Mouse (Mus musculus) stomach, embryonic 14.5 days (tissue): Measurements from ENCODE around the gene Sugp1. TPM values are rescaled to one million over a fixed set of nuclear protein-coding genes. Genes with fewer than 3 reads are reported as not detected.
A peak's percentile ranks its signal among the peaks of the same experiment; 100 is the strongest.
"Not testable (repeated sequence)": the region's sequence is repeated elsewhere in the genome, so short reads cannot be mapped to it uniquely, and the experiment has no call there.

Source experiments
- ATAC-seq: fragments of 200-750 bp; cut with Nextera tagmentation; 2 replicates; pipeline ENCODE4 v1.8.0; 2017; ENCODE audit warnings: low read depth, moderate TSS enrichment; ENCODE audit not compliant: insufficient number of reproducible peaks, insufficient read depth, low FRiP score
- H3K27ac ChIP-seq: fragments of 300-500 bp; sonication (generic); 2 replicates; pipeline ENCODE4 v1.5.1; 2014; ENCODE audit warnings: mild to moderate bottlenecking, low read length, moderate library complexity, mixed read lengths
- H3K27me3 ChIP-seq: fragments of 300-500 bp; sonication (generic); 2 replicates; pipeline ENCODE4 v1.6.1; 2014; ENCODE audit warnings: low read length, control low read depth, mixed read lengths; ENCODE audit not compliant: control insufficient read depth, insufficient read depth
- H3K36me3 ChIP-seq: fragments of 300-500 bp; sonication (generic); 2 replicates; pipeline ENCODE4 v1.6.1; 2014; ENCODE audit warnings: mild to moderate bottlenecking, control low read depth, low read length, moderate library complexity, mixed read lengths; ENCODE audit not compliant: control insufficient read depth, insufficient read depth
- H3K4me1 ChIP-seq: fragments of 300-500 bp; sonication (generic); 2 replicates; pipeline ENCODE4 v1.6.1; 2014; ENCODE audit warnings: low read length, control low read depth, mixed read lengths; ENCODE audit not compliant: control insufficient read depth, insufficient read depth
- H3K4me2 ChIP-seq: fragments of 300-500 bp; sonication (generic); replicated peaks from 2 replicates; pipeline ENCODE4 v1.6.1; 2014; ENCODE audit warnings: low read depth, low read length, control low read depth
- H3K4me3 ChIP-seq: fragments of 300-500 bp; sonication (generic); 2 replicates; pipeline ENCODE4 v1.5.1; 2014; ENCODE audit warnings: low read depth, low read length, control low read depth
- H3K9ac ChIP-seq: fragments of 300-500 bp; sonication (generic); replicated peaks from 2 replicates; pipeline ENCODE4 v1.6.1; 2014; ENCODE audit warnings: low read depth, mild to moderate bottlenecking, control low read depth, low read length, moderate library complexity, mixed read lengths
- H3K9me3 ChIP-seq: fragments of 300-500 bp; sonication (generic); 2 replicates; pipeline ENCODE4 v1.6.1; 2016; ENCODE audit warnings: low read depth, low read length, control low read depth; ENCODE audit not compliant: control insufficient read depth
- WGBS: fragments of 180-500 bp; shearing (Covaris S2); extraction: QIAGEN DNeasy Blood & Tissue Kit; methylation state at CpG from one replicate; pipeline ENCODE4 v1.1.7; 2014; 5-methylcytosine and 5-hydroxymethylcytosine counted together
- polyA plus RNA-seq: library from polyadenylated mRNA; unstranded; fragments of >200 nt; fragmentation: Nextera tagmentation; extraction: Ambion mirVana; gene quantifications from 2 replicates; pipeline ENCODE4 v1.2.1, GENCODE M21; 2014

Sugp1 gene
- polyA plus RNA-seq, 1 experiment from 2014 or later: 40.1 TPM

DNA sequence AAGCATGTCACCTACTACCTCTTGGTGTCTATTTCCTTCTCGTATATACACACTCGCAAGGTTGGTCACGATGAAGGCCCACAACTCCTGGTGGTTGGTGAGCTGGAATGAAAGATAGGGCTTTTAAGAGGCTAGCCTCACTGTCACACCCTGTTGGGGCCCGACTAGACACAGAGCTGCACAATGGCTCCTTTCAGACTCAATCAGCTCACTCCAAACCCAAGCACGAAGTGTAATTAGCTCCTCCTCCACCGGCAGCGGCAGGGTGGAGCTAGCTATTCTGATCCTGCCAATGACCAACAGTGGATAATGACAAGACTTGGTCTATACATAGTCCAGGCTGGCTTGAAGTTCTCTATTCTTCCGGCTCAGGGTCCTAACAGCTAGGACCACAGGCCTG is 19.0 kb upstream of the Sugp1 start:
- H3K9ac ChIP-seq: no peak overlapping the region
- no peak overlapping the region for H3K4me3 ChIP-seq
- 80% methylated on average over 8 of the region's 8 CpGs for WGBS
- H3K4me2 ChIP-seq: no peak overlapping the region
- H3K36me3 ChIP-seq: peaks cover 94% of the 10 kb centered on the region
- no peak for ATAC-seq
- H3K27ac ChIP-seq: no peak overlapping the region
- H3K4me1 ChIP-seq: no peaks in the 10 kb centered on the region
- H3K9me3 ChIP-seq: no peaks in the 10 kb centered on the region
- H3K27me3 ChIP-seq: no peaks in the 10 kb centered on the region

- Histone ChIP-seq H3K4me2 (no peak overlapping the region), H3K4me3 (no peak overlapping the region), H3K36me3 (peaks cover 95% of the 10 kb centered on the region), H3K4me1 (no peaks in the 10 kb centered on the region), H3K9ac (no peak overlapping the region), H3K27ac (no peak overlapping the region), H3K9me3 (no peaks in the 10 kb centered on the region), H3K27me3 (no peaks in the 10 kb centered on the region)
- ATAC-seq: no peak
- 96% methylated on average over 2 of the region's 2 CpGs for WGBS
Measured at GRCm38 (mm10) chr8:70026151-70026550, 16.5 kb upstream of the Sugp1 start.

GRCm38 (mm10) chr8:70030255-70030654 is 12.4 kb upstream of the Sugp1 start:
- no peaks in the 10 kb centered on the region for H3K27me3 ChIP-seq
- peaks cover 62% of the 10 kb centered on the region for H3K36me3 ChIP-seq
- no peak overlapping the region for H3K27ac ChIP-seq
- ATAC-seq: no peak
- WGBS: 100% methylated on average over 1 of the region's 1 CpGs
- H3K4me3 ChIP-seq: no peak overlapping the region
- H3K9me3 ChIP-seq: no peaks in the 10 kb centered on the region
- no peak overlapping the region for H3K4me2 ChIP-seq
- H3K9ac ChIP-seq: no peak overlapping the region
- H3K4me1 ChIP-seq: no peaks in the 10 kb centered on the region

GRCm38 (mm10) chr8:70037994-70038393 is 4.6 kb upstream of the Sugp1 start:
- no peaks in the 10 kb centered on the region for H3K27me3 ChIP-seq
- H3K4me3 ChIP-seq: no peak overlapping the region
- no peak overlapping the region for H3K27ac ChIP-seq
- H3K4me1 ChIP-seq: peaks cover 11% of the 10 kb centered on the region
- H3K9ac ChIP-seq: no peak overlapping the region
- no peak overlapping the region for H3K4me2 ChIP-seq
- no peaks in the 10 kb centered on the region for H3K9me3 ChIP-seq
- H3K36me3 ChIP-seq: peaks cover 3% of the 10 kb centered on the region; the same call in 1 of the 2 replicates
- no peak for ATAC-seq
- WGBS: 81% methylated on average over 1 of the region's 1 CpGs

DNA sequence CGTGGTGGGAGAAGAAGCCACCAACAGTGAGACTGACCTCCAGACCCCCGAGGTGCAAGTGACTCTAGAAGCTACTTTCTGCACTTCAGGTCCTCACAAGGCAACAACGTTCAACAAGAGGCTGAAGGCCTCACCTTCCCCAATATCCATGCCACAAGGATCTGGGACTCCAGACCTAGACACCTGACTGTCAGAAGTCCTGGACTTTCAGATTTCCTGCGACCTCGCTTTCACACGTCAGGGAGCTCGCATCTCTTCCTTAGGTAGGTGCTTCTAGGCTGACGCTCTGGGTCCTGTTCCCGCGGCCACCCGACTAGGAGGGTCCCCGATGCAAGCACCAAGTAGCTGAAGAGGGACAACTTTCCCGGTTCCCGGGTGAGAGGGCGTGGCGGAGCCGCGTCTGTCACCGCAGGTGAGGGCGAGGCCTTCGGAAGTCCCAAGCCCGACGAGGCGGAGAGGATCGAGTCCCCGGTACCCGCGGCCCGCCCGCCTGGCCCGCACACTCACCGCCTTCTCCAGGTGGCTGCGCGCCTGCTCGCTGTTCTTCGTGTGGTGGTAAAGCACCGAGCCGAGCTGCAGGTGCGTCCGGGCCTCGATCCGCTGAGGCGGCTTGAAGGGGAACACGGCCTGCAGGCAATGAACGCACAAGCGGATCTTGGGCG is 597 bp upstream of the Sugp1 start:
- peak; percentile 24; the same call in 1 of the 2 replicates for ATAC-seq
- Histone ChIP-seq H3K9ac (peak overlapping the region; percentile 88), H3K36me3 (no peaks in the 10 kb centered on the region), H3K27ac (no peak overlapping the region), H3K4me3 (peak overlapping the region; percentile 98), H3K4me2 (peak overlapping the region; percentile 96), H3K27me3 (no peaks in the 10 kb centered on the region), H3K9me3 (no peaks in the 10 kb centered on the region), H3K4me1 (peaks cover 19% of the 10 kb centered on the region)
- WGBS: 1% methylated on average over 47 of the region's 47 CpGs

DNA sequence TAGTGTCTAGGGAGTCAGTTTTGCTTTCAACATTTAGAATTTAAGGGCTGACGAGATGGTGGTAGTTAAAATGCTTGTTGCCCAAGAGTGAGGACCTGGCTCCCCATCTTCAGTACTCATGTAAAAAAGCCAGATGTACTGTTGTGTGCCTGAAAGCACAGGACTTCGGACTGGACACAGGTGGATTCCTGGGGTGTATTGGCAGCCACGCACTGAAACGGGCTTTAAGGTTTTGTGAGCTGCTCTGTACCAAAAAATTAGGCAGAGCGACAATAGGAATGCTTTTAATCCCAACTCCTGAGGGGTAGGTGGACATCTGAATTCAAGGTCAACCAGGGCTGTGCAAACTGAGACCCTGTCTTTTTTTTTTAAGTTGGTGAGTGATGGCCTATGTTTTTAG is 1.4 kb downstream of the Sugp1 start:
- peaks cover 19% of the 10 kb centered on the region for H3K4me1 ChIP-seq

GRCm38 (mm10) chr8:70049662-70050061 is 7.0 kb downstream of the Sugp1 start:
- no peaks in the 10 kb centered on the region for H3K9me3 ChIP-seq
- H3K4me1 ChIP-seq: no peaks in the 10 kb centered on the region
- H3K4me3 ChIP-seq: no peak overlapping the region
- H3K9ac ChIP-seq: no peak overlapping the region
- no peak overlapping the region for H3K27ac ChIP-seq
- peaks cover 40% of the 10 kb centered on the region for H3K36me3 ChIP-seq
- H3K27me3 ChIP-seq: no peaks in the 10 kb centered on the region
- ATAC-seq: no peak
- H3K4me2 ChIP-seq: no peak overlapping the region

More for the DNA sequence above, 1.4 kb downstream of the Sugp1 start:
- H3K27me3 ChIP-seq: no peaks in the 10 kb centered on the region
- no peaks in the 10 kb centered on the region for H3K9me3 ChIP-seq
- H3K27ac ChIP-seq: no peak overlapping the region
- WGBS: 83% methylated on average over 5 of the region's 5 CpGs
- H3K4me2 ChIP-seq: peak overlapping the region; percentile 81
- H3K9ac ChIP-seq: 0 out of 2 replicates have a peak overlapping the region, but pooled peaks have one; percentile 88
- ATAC-seq: no peak
- no peak overlapping the region; the same call in 1 of the 2 replicates for H3K4me3 ChIP-seq
- H3K36me3 ChIP-seq: peaks cover 9% of the 10 kb centered on the region; the same call in 1 of the 2 replicates

GRCm38 (mm10) chr8:70050434-70050833 is 7.8 kb downstream of the Sugp1 start:
- H3K4me2 ChIP-seq, H3K9ac ChIP-seq, H3K27ac ChIP-seq, H3K9me3 ChIP-seq, ATAC-seq, H3K27me3 ChIP-seq, H3K4me1 ChIP-seq, H3K4me3 ChIP-seq: not testable (repeated sequence)
- WGBS: 97% methylated on average over 5 of the region's 5 CpGs
- H3K36me3 ChIP-seq: peaks cover 47% of the 10 kb centered on the region

GRCm38 (mm10) chr8:70057721-70058120 is 15.1 kb downstream of the Sugp1 start:
- Histone ChIP-seq H3K36me3 (peaks cover 70% of the 10 kb centered on the region), H3K4me2 (no peak overlapping the region), H3K4me1 (no peaks in the 10 kb centered on the region), H3K9me3 (no peaks in the 10 kb centered on the region), H3K27me3 (no peaks in the 10 kb centered on the region), H3K9ac (no peak overlapping the region), H3K27ac (no peak overlapping the region), H3K4me3 (no peak overlapping the region)
- 71% methylated on average over 1 of the region's 1 CpGs for WGBS
- ATAC-seq: no peak
